Comparison of ENCODE assay signal across 8 mouse cellular contexts in the genomic region with DNA sequence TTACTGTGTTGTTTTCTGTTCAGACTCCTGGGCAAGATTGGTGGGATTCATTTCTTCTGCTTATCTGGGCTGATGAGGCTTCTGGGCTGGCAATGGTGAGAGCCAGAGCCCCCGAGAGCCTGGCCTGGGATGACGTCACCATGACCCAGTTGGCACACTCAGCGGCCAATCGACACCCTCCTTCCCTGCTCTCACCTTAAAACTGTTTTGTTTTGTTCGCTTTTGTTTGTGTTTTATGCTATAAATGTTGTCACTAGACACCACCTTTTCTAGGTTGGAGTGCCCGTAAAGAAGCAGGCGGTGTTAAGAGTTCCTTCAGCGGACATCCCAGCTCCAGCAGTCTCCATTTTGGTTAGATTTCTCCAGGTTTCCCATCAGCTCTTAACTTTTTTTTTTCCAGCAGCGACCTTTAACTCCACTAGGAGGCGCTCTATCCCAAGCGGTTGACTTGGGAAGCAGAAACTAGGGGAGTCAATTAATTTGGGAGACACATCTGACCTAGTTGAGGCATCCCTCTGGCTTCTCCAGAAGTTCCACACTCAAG. TPM values are rescaled to one million over a fixed set of nuclear protein-coding genes. Genes with fewer than 3 reads are reported as not detected.
DNase-seq lines count a peak whose midpoint lies in the region; ATAC-seq and TF ChIP-seq lines count a peak whose summit lies in the region.

No protein-coding gene starts in this region.

- TF ChIP-seq CTCF in kidney, adult 2 months (conservative IDR thresholded peaks at IDR 0.05; ENCODE audit: insufficient read depth, insufficient read length, low read depth, low read length) = peak; percentile 63

- peak overlapping the region; percentile 18; the same call in 1 of the 2 replicates for H3K27ac ChIP-seq in kidney, adult 2 months (ENCODE audit: insufficient read depth, low read depth, low read length)
- no peak overlapping the region for H3K27ac ChIP-seq in liver, embryonic 16.5 days (ENCODE audit: low read length)
- H3K27ac ChIP-seq in neural tube, embryonic 12.5 days = no peak overlapping the region

- H3K4me1 ChIP-seq in kidney, adult 2 months (ENCODE audit: control insufficient read depth, insufficient read depth, low read length) = peaks cover 3% of the 10 kb centered on the region
- peaks cover 18% of the 10 kb centered on the region for H3K4me1 ChIP-seq in liver, embryonic 16.5 days (ENCODE audit: control insufficient read depth, low read depth, low read length)
- no peaks in the 10 kb centered on the region for H3K4me1 ChIP-seq in neural tube, embryonic 12.5 days

- TF ChIP-seq POLR2A in kidney, adult 2 months (IDR thresholded peaks at IDR 0.05; ENCODE audit: low read depth, low read length) = no peak

- H3K36me3 ChIP-seq in kidney, adult 2 months (ENCODE audit: control insufficient read depth, insufficient read depth, low read length) = no peaks in the 10 kb centered on the region
- no peaks in the 10 kb centered on the region for H3K36me3 ChIP-seq in liver, embryonic 16.5 days (ENCODE audit: control insufficient read depth, insufficient read depth)
- no peaks in the 10 kb centered on the region for H3K36me3 ChIP-seq in neural tube, embryonic 12.5 days

- H3K4me2 ChIP-seq in liver, embryonic 16.5 days (ENCODE audit: low read depth, low read length) = peak overlapping the region; percentile 58
- peak overlapping the region; percentile 47 for H3K4me2 ChIP-seq in neural tube, embryonic 12.5 days (replicated peaks)

- WGBS in kidney, adult 2 months = 5% methylated on average over 11 of the region's 11 CpGs
- 6% methylated on average over 11 of the region's 11 CpGs for WGBS in liver, embryonic 16.5 days (ENCODE audit: insufficient replicate concordance)
- WGBS in neural tube, embryonic 12.5 days = 12% methylated on average over 11 of the region's 11 CpGs

- H3K27me3 ChIP-seq in kidney, adult 2 months (replicated peaks; ENCODE audit: control insufficient read depth, insufficient read depth, low read length) = no peaks in the 10 kb centered on the region
- H3K27me3 ChIP-seq in liver, embryonic 16.5 days (ENCODE audit: control insufficient read depth, insufficient read depth, low read depth, low read length) = peaks cover 4% of the 10 kb centered on the region; the same call in 1 of the 2 replicates
- H3K27me3 ChIP-seq in neural tube, embryonic 12.5 days (replicated peaks) = no peaks in the 10 kb centered on the region

- ATAC-seq in liver, embryonic 16.5 days (ENCODE audit: low read depth) = no peak
- ATAC-seq in neural tube, embryonic 12.5 days (ENCODE audit: low FRiP score, low read depth) = no peak
- no peak for ATAC-seq in erythroblast, adult 5-6 weeks (replicated peaks; ENCODE audit: low FRiP score, poor library complexity, severe bottlenecking)

- 0 out of 2 replicates have a peak overlapping the region, but pooled peaks have one; percentile 6 for H3K9ac ChIP-seq in liver, embryonic 16.5 days (ENCODE audit: low read depth, low read length)
- no peak overlapping the region for H3K9ac ChIP-seq in neural tube, embryonic 12.5 days

- no peaks in the 10 kb centered on the region for H3K9me3 ChIP-seq in liver, embryonic 16.5 days (replicated peaks; ENCODE audit: control insufficient read depth, low read length)
- H3K9me3 ChIP-seq in neural tube, embryonic 12.5 days = no peaks in the 10 kb centered on the region

- DNase-seq in 416B (ENCODE audit: low read depth) (peak; percentile 78), NIH3T3 (ENCODE audit: low read depth) (peak; percentile 84)
- DNase-seq in embryo, embryonic 10 days (ENCODE audit: low spot score) = peak; percentile 67
- DNase-seq in heart, adult 8-10 months (ENCODE audit: low spot score) = peak; percentile 76
- peak; percentile 75 for DNase-seq in kidney, adult 2 months

- peak overlapping the region; percentile 30 for H3K4me3 ChIP-seq in kidney, adult 2 months (ENCODE audit: insufficient read depth, low read depth, low read length)
- H3K4me3 ChIP-seq in liver, embryonic 16.5 days (ENCODE audit: low read depth, low read length) = peak overlapping the region; percentile 36
- H3K4me3 ChIP-seq in neural tube, embryonic 12.5 days = no peak overlapping the region

RNA-seq across cellular contexts. Expression of gene Shf, which starts 11.9 kb away (rescaled TPM):
- total RNA-seq in heart, adult 8-10 months (2022) = 1 to 10 TPM; 4.4 to 7.3 (median 5.7) TPM
- polyA plus RNA-seq in kidney, adult 2 months (2012; rRNA removed) = 14.7 and 16.2 TPM in 2 replicates
- 0.89 and 1.3 TPM in 2 replicates for polyA plus RNA-seq in liver, embryonic 16.5 days (2015; fragmentation: Nextera tagmentation; extraction: Ambion mirVana)
- 12.2 and 15.1 TPM in 2 replicates for polyA plus RNA-seq in neural tube, embryonic 12.5 days (2016; fragmentation: Nextera tagmentation; extraction: Ambion mirVana)
- 0.84 TPM in 1 of 2 replicates, not detected in the other for total RNA-seq in erythroblast, adult 5-6 weeks (2015; ENCODE audit: low replicate concordance)
- total RNA-seq in erythroblast, adult 5-6 weeks (2017; ENCODE audit: low replicate concordance) = 6.3 and 13.0 TPM in 2 replicates

RNA-seq across cellular contexts. Expression of gene Slc28a2, which starts 45.4 kb away (rescaled TPM):
- total RNA-seq in heart, adult 8-10 months (2022) = 10 to 100 TPM; 16.0 to 22.8 (median 19.8) TPM
- polyA plus RNA-seq in kidney, adult 2 months (2012; rRNA removed) = 0.69 and 2.0 TPM in 2 replicates
- 1.6 and 2.3 TPM in 2 replicates for polyA plus RNA-seq in liver, embryonic 16.5 days (2015; fragmentation: Nextera tagmentation; extraction: Ambion mirVana)
- 0.28 TPM in 1 of 2 replicates, not detected in the other for polyA plus RNA-seq in neural tube, embryonic 12.5 days (2016; fragmentation: Nextera tagmentation; extraction: Ambion mirVana)
- 12.3 and 16.5 TPM in 2 replicates for total RNA-seq in erythroblast, adult 5-6 weeks (2015; ENCODE audit: low replicate concordance)
- 11.7 and 15.9 TPM in 2 replicates for total RNA-seq in erythroblast, adult 5-6 weeks (2017; ENCODE audit: low replicate concordance)
